Mouse (Mus musculus): ENCODE measurements at regions not wholly inside any gene's neighbourhood (a gene's known extent, or its start where the extent isn't known, plus 50 kb on each side); places are given as distances from the start of the nearest gene placed in this dataset.
"Not testable (repeated sequence)": the region's sequence is repeated elsewhere in the genome, so short reads cannot be mapped to it uniquely, and the experiment has no call there.

DNA sequence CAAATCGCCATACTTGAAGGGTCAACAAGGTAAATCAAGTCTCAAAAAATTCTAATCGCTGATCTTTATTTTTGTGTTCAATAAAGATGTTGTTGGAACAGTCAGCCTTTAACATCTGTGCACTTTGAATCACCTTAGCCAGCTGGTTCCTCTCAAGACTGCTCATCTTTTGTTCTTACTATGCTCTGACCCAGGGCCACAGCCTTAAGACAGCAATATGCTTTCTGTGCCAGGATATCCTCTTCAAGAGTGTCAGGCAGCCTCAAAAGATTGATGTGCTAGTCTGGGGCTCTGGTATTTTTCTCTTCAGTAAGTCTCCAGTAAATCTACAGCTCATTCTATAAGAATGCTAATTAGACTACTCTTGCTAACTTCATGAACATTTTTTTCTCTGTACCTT, 199.9 kb downstream of the Dph6 start:
- no peak for DNase-seq (ENCODE audit: low read depth, low spot score)

- no peak for DNase-seq (ENCODE audit: low read depth, low spot score)
Observed at GRCm38 (mm10) chr2:114450185-114450584, 204.6 kb downstream of the Dph6 start.

DNA sequence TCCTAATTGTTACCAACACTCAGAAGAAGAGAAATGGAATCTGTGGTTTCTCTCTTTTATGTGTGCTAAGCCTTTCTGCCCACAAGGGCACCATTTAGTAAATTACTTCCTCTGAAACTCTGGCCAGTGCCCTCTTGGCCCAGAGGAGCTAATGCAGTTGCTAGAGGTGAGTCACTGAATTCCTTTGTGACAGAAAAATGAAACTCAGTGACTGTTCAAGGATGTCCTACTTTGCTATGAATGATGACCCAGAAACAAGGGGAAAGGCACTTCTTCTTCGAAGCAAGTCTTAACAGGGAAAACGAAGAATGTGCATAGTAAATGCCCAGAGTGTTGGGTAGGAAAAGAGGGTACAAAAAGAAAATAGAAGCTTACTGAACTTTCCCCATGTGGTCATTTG, 211.0 kb downstream of the Dph6 start:
- no peak for DNase-seq (ENCODE audit: low read depth, low spot score)

DNA sequence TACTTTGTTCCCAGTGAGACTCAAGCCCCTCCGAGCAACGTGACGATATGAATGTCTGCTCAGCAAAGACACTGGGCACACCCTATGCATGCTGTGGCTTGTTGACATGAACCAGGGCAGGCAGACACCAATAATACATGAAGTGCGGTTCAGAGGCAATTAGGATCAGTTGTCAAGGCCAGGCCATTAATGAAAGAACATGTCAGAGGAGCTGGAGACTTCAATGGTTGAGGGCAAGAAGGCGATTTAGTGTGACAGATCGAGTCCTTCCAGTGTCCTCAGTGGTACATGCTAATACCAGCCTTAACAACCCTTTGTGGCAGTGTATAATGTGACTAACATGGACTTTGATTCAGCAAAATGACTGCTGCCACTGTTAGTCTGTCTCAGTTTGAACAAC, 213.8 kb downstream of the Dph6 start:
- no peak for DNase-seq (ENCODE audit: low read depth, low spot score)

GRCm38 (mm10) chr2:114439668-114440067, 215.1 kb downstream of the Dph6 start:
- DNase-seq (ENCODE audit: low read depth, low spot score): no peak

- no peak for DNase-seq (ENCODE audit: low read depth, low spot score)
Observed at GRCm38 (mm10) chr2:114438048-114438447, 216.7 kb downstream of the Dph6 start.

DNA sequence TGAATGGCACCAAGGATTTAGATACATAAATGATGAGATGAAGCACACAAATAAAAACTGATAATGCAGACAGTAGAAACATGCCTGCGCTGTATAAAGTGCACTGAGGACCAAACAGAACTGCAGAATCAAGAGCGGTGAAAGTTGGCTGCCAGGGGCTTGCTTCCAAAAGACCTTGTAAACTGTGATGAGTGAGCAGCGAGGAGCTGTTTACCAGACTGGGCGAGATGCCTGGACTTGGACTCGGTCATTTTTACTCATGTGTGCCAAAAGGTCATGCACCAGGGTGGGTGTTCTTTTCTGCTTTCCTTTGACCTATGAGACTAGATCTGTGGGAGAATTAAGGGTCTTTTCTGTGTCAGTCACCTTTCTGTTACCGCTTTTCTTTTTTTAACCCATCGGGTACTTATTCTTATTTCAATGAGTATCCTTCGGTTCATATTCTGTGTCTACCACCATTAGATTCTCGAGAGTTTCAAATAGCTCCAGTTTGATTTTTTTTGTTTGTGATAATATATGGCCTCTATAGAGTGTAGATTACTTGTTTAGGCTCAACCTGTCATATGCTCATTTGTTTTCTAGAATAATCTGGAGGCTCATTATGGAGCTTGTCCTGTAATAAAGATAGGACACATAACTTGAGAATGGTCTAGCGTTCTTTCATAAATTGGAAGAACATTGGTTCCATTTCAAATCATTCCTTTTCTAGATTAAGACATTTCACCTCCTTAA, 226.3 kb upstream of the Zfp770 start:
- no peak for DNase-seq (ENCODE audit: low read depth, low spot score)

GRCm38 (mm10) chr2:114419346-114419745, 218.1 kb upstream of the Zfp770 start:
- DNase-seq (ENCODE audit: low read depth, low spot score): no peak

DNA sequence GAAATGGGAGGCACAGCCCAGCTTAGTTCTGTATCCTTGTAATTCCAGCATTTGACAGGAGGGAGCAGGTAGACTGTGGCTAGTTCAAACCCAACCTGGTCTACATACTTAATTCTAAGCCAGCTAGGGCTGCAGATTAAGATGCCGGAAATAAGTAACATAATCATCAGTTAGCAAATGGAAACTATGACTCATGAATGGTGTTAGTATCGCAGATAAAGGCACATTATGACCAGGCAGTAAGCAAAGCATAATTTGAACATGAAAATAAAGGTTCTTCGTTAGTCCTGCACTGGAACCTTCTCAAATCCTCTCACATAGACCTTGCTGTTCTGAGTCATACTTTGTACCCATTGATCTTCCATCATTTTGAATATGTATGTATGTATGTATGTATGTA, 211.7 kb upstream of the Zfp770 start:
- DNase-seq (ENCODE audit: low read depth, low spot score): peak; percentile 1

DNA sequence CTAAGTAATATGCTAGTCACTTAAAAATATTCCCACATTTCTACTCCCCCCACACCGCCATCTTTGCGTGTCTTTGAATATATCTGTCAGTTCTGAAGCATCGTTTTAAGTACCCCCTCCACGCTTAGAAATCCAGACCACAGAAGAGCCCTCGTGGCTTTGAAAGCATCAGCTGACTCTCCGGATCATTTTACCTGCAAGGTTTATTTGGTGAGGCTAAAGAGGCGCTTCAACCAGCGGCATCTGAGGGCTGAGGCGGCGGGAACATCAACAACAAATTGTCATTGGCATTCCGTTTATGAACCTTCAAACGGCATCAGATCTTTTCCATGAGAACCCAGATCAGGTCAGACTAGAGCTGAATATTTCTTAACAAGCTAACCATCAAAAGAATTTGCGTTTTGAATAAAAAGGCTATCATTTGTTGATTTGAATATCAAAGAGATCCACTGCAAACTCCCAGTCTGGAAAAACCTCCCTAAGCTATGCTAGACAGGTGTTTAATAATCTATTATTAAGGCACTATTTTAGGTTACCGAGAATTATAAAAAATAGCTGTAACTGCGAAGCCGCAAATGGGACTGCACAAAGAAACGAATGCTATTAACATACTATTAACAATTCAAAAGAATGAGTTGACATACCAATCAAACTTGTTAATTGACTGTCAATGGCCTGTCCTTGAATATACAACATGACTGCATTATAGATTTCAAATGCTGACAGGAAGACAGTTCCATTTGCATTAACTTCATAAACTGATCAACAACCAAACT, 210.9 kb upstream of the Zfp770 start:
- DNase-seq (ENCODE audit: low read depth, low spot score): no peak

DNA sequence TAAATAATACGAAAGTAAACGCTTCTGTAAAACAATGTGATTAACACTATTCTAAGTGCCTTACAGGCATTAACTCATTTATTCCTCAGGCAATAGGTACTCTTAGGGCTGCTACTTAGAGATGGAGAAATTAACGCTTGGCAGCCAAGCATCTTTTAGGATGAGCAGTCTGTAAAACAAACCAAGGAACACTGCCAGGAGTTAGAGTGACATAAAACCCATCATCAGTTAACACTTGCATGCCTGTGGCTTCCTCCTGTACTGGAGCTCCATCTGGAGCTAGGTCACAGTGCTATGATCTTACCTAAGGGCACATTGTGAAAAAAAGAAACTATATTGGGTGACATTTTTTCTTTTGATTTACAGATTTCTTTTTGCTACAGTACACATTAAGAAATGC, 209.4 kb upstream of the Zfp770 start:
- DNase-seq (ENCODE audit: low read depth, low spot score): no peak

GRCm38 (mm10) chr2:114409542-114409941, 208.3 kb upstream of the Zfp770 start:
- no peak for DNase-seq (ENCODE audit: low read depth, low spot score)

- DNase-seq (ENCODE audit: low read depth, low spot score): no peak
Observed at GRCm38 (mm10) chr2:114407408-114407807, 206.1 kb upstream of the Zfp770 start.

DNA sequence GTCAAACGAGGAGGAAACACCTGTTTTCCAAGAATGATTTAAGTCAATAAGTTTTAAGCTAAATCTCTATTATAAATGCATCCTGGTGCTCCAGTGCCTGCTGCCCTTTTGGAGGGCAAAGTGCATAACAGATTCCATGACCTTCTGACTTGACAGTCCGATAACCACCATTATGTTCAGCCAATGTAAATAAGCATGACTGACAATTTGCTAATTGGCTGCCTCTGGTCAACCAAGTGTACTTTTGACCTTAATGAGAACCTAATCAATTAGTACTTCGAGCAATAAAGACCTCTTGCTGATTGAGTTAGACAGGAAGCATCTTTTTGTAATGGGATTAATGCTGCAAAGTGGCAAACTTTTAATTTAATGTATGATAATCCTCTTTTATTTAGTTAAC, 183.3 kb upstream of the Zfp770 start:
- DNase-seq (ENCODE audit: low read depth, low spot score): no peak

DNA sequence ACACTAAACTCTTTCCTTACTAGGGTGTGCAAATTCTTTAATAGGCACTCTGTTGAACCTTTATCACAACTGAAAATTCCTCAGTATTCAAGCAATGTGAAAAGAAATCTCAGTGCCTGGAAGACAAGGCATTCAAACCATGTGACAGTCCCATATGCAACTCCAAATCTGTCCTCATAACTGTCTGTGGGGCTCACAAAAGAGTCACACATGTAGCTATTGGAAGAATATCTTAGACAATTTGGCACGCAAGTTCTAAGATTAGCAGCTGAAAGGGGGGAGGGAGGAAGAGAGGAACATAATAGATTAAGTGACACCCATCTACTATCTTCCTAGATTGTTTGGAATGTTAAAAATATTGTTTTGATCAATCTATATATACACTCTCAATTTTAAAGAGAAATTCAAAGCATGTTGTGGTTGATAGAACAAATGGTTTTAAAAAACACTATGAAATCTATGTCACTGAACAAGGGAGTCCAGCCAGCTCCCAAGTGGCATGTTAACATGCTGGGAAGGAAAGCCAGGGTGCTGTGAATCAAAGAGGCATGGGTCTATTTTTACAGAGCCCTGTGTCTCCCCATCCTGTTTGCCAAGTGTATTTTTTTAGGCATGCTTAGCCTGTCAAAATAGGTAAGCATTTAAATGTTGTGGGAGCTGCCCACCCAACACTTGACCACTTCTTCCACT, 177.7 kb upstream of the Zfp770 start:
- no peak for DNase-seq (ENCODE audit: low read depth, low spot score)

- DNase-seq (ENCODE audit: low read depth, low spot score): no peak
Observed at GRCm38 (mm10) chr2:114373476-114373875, 172.2 kb upstream of the Zfp770 start.

DNA sequence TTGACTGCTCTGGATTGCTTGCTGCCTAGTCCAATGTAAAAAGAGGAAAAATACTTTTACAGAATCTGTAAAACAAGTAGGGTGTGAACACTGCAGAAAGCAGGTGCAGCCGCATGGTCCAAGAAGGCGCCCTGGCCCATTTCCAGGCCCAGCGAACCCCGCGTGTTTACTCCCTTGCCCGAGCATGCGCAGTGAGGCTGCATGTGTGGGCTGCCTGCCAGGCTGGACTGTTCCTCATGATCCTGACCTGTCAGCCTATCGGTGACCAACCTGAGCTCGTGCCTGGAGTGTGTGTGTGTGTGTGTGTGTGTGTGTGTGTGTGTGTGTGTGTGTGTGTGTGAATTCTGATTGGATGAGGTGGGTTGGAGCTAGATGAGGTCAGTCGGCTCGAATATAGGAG, 152.6 kb upstream of the Zfp770 start:
- not testable (repeated sequence) for DNase-seq (ENCODE audit: low read depth, low spot score)

DNA sequence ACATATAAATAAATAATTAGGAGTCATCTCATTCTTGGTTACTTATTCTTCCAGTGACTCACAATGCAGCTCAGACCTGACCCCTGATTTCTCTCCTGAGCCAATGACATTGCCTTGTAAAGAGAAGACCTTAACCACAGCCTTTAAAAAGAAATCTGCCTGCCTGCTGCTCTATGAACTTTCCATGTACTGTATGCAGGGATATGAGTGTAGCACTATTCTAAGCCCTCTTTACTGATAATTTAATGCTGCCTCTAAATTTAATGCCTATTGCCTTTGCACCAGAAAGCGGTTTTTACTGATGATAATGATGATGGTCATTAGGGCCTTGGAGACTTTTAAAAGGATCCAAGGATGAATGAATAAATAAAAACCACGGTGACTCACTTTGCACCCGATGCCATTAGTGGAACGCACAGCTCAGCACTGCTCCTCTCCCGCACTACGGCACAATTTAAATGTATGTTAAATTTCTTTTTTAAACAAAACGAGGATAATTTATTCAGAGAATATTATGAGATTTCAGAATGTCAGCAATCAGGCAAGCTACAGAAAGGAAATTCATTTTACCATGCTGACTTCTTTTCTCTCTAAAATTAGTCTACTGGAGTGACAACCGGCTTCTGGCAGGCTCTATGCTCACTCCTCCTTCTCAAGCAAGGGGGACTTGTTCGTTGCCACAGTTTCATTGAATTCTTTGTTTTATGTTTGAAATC, 139.5 kb upstream of the Zfp770 start:
- no peak for DNase-seq (ENCODE audit: low read depth, low spot score)

- no peak for DNase-seq (ENCODE audit: low read depth, low spot score)
Observed at GRCm38 (mm10) chr2:114301746-114302145, 100.5 kb upstream of the Zfp770 start.

DNA sequence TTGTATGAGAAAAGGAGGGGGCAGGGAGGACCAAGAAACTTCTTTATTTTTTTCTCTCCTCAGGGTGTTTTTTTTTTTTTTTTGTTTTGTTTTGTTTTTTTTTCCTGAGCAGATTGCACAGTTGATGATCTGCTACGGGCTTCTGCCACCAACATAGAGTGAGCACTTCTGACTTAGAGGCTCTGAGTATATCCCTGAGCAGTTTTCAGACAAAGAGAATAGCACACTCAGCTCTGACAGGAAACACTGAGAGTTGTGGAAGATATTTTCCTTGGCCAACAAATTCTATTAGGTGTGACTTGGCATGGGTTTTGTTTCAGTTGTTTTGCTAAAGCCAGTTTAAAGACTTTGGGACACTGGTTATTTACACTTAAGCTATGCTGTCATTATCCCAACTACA, 93.8 kb upstream of the Zfp770 start:
- no peak for DNase-seq (ENCODE audit: low read depth, low spot score)

GRCm38 (mm10) chr2:114291387-114291786, 90.1 kb upstream of the Zfp770 start:
- DNase-seq (ENCODE audit: low read depth, low spot score): no peak

DNA sequence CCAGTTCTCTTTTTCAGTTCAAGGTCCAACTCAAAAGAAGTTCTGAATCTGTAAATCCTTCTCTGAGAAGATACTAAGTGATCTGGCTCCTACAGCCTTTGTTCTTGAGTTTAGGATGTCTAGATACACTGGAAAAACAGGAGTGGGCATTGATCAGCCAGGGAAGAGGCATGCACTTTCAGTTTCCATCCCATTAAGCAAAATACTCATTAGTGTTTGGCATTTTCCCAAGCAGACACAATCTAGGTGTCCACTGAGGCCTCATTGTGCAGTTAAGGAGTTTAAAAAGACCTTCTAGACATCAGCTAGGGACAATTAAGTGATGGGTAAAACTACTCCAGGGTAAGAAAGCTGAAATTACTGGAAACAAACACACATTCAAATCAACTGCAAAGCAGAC, 74.3 kb upstream of the Zfp770 start:
- no peak for DNase-seq (ENCODE audit: low read depth, low spot score)
